In genomic region chr6:71999917-72000512, GRCm38 (mm10) we compare ENCODE assay signal across 19 mouse cellular contexts.
DNase-seq lines count a peak whose midpoint lies in the region; ATAC-seq and TF ChIP-seq lines count a peak whose summit lies in the region.
"Had no signal": no experiment of that assay in that cellular context is flagged by ENCODE, and none has a peak within 500 bp of the region (broad histone marks: within the 10 kb centered on the region; RNA-seq: fewer than 3 reads in every experiment).

No protein-coding gene starts in this region.

- H3K4me3 ChIP-seq in layer of hippocampus, adult 2 months, result no peak overlapping the region
- H3K4me3 ChIP-seq: embryonic facial prominence, embryonic 13.5 days; forebrain, embryonic 12.5 days; gastrocnemius, adult 2 months; heart, embryonic 10.5 days; hindbrain, embryonic 12.5 days had no signal

- CTCF ChIA-PET in Patski (lab: Charles Lee), result interaction anchor here (0.6 to 1.7 kb wide), 4 partner anchors 18 to 160 kb away, joined by 3 to 6 read pairs (median 4); no protein-coding TSS in a partner anchor

- POLR2A ChIA-PET in Patski (lab: Charles Lee), result interaction anchor here (0.8 kb wide), 1 partner anchor 57 kb away, joined by 4 read pairs; no protein-coding TSS in a partner anchor

- no peak for TF ChIP-seq CTCF in layer of hippocampus, adult 2 months (conservative IDR thresholded peaks at IDR 0.05)
- TF ChIP-seq CTCF in Patski (IDR thresholded peaks at IDR 0.05), result no peak

- peak; percentile 76 for ATAC-seq in Patski
- ATAC-seq: activated CD4-positive, CD25-positive, alpha-beta regulatory T cell, adult 4 months; hindbrain, embryonic 16.5 days; inflammation-experienced regulatory T-cells, adult 6 months had no signal

- in situ Hi-C loops in Patski (cut with MboI; ENCODE audit: low pct_unique_long_range_greater_than_20kb), result loop anchor here (5.0 to 25.0 kb wide), 2 partner anchors 57 to 562 kb away; no protein-coding TSS in a partner anchor

- peak; percentile 67 for DNase-seq in heart, adult 11 months
- DNase-seq in heart, adult 9 months (ENCODE audit: low spot score in 2 of 2), result no peak
- no peak for DNase-seq in layer of hippocampus, adult 2 months (ENCODE audit: low spot score in 2 of 2)
- no peak for DNase-seq in layer of hippocampus, adult 8-10 months (ENCODE audit: low spot score in 2 of 2)
- peak; percentile 70 for DNase-seq in Patski (ENCODE audit: low read depth, low spot score)
- no peak for DNase-seq in ovary, adult 18-20 months (ENCODE audit: low spot score)
- DNase-seq: adrenal gland, postnatal 14 days; cerebellum, postnatal 14 days; gastrocnemius, adult 2 months; gastrocnemius, postnatal 25 days; heart, postnatal 10 days; heart, postnatal 4 days had no signal

- peak overlapping the region; percentile 21; the same call in 1 of the 2 replicates for H3K27ac ChIP-seq in layer of hippocampus, adult 2 months
- H3K27ac ChIP-seq: embryonic facial prominence, embryonic 13.5 days; forebrain, embryonic 12.5 days; gastrocnemius, adult 2 months; heart, embryonic 10.5 days; hindbrain, embryonic 12.5 days had no signal

- no peaks in the 10 kb centered on the region for H3K27me3 ChIP-seq in Patski
- H3K27me3 ChIP-seq: embryonic facial prominence, embryonic 13.5 days; forebrain, embryonic 12.5 days; hindbrain, embryonic 12.5 days had no signal

Comparison
In these comparisons a context has a peak if more than half of its experiments do, and no peak if none do; other contexts are left out.
1. DNase-seq: peak in heart, adult 11 months (single experiment) and Patski (single experiment); none in heart, adult 9 months (0 of 2), layer of hippocampus, adult 2 months (0 of 2), layer of hippocampus, adult 8-10 months (0 of 2) and ovary, adult 18-20 months (single experiment).